Mouse (Mus musculus): ENCODE results near the gene Arhgef28. TPM values are rescaled to one million over a fixed set of nuclear protein-coding genes. Genes with fewer than 3 reads are reported as not detected.

Arhgef28 gene
- polyA plus RNA-seq (2011; ENCODE audit: insufficient read depth, insufficient read length, low read depth, missing spikeins), result 6.3 and 6.7 TPM in 2 replicates

GRCm38 (mm10) chr13:98205771-98206545, at the start of gene Arhgef28:
Gene Arhgef28, minus strand, starts transcription at chr13:98206439.
- Histone ChIP-seq H3K4me1 (ENCODE audit: control insufficient read depth, insufficient read depth, low read length) (no peaks in the 10 kb centered on the region), H3K9ac (ENCODE audit: low read depth, poor library complexity, severe bottlenecking) (peak within 1 kb of the TSS; percentile 53), H3K9me3 (replicated peaks; ENCODE audit: control insufficient read depth, insufficient read depth, low read length, poor library complexity, severe bottlenecking) (no peaks in the 10 kb centered on the region), H3K4me3 (ENCODE audit: low read depth, low read length) (peak within 1 kb of the TSS; percentile 51), H3K27me3 (ENCODE audit: control insufficient read depth, insufficient read depth, low read length, poor library complexity, severe bottlenecking) (0 out of 2 replicates have a peak, but pooled peaks cover 2% of the 10 kb centered on the region), H3K27ac (ENCODE audit: insufficient read depth, low read length) (no peak within 1 kb of the TSS), H3K36me3 (ENCODE audit: control insufficient read depth, insufficient read depth, low read length, poor library complexity, severe bottlenecking) (no peaks in the 10 kb centered on the region)
- TF ChIP-seq POLR2A (IDR thresholded peaks at IDR 0.05; ENCODE audit: insufficient read depth, low read length), result no peak
- no peak for TF ChIP-seq EP300 (IDR thresholded peaks at IDR 0.05; ENCODE audit: insufficient read depth, low read depth, low read length)
- peak; percentile 24 for TF ChIP-seq CTCF (IDR thresholded peaks at IDR 0.05; ENCODE audit: low read depth, low read length)

- no peaks in the 10 kb centered on the region for H3K9me3 ChIP-seq (replicated peaks; ENCODE audit: control insufficient read depth, insufficient read depth, low read length, poor library complexity, severe bottlenecking)
- no peaks in the 10 kb centered on the region for H3K27me3 ChIP-seq (ENCODE audit: control insufficient read depth, insufficient read depth, low read length, poor library complexity, severe bottlenecking)
- H3K9ac ChIP-seq (ENCODE audit: low read depth, poor library complexity, severe bottlenecking), result no peak overlapping the region
- H3K4me3 ChIP-seq (ENCODE audit: low read depth, low read length), result no peak overlapping the region
- H3K4me1 ChIP-seq (ENCODE audit: control insufficient read depth, insufficient read depth, low read length), result no peaks in the 10 kb centered on the region
- no peak overlapping the region for H3K27ac ChIP-seq (ENCODE audit: insufficient read depth, low read length)
- peaks cover 64% of the 10 kb centered on the region for H3K36me3 ChIP-seq (ENCODE audit: control insufficient read depth, insufficient read depth, low read length, poor library complexity, severe bottlenecking)
- TF ChIP-seq CTCF (IDR thresholded peaks at IDR 0.05; ENCODE audit: low read depth, low read length) (no peak), EP300 (IDR thresholded peaks at IDR 0.05; ENCODE audit: insufficient read depth, low read depth, low read length) (no peak)
Observed at GRCm38 (mm10) chr13:98254921-98255320, 48.7 kb upstream of the Arhgef28 start.

GRCm38 (mm10) chr13:98249594-98249993, 43.4 kb upstream of the Arhgef28 start:
- Histone ChIP-seq H3K4me3 (ENCODE audit: low read depth, low read length) (no peak overlapping the region), H3K36me3 (ENCODE audit: control insufficient read depth, insufficient read depth, low read length, poor library complexity, severe bottlenecking) (peaks cover 61% of the 10 kb centered on the region), H3K9me3 (replicated peaks; ENCODE audit: control insufficient read depth, insufficient read depth, low read length, poor library complexity, severe bottlenecking) (no peaks in the 10 kb centered on the region), H3K9ac (ENCODE audit: low read depth, poor library complexity, severe bottlenecking) (no peak overlapping the region), H3K4me1 (ENCODE audit: control insufficient read depth, insufficient read depth, low read length) (no peaks in the 10 kb centered on the region), H3K27ac (ENCODE audit: insufficient read depth, low read length) (no peak overlapping the region), H3K27me3 (ENCODE audit: control insufficient read depth, insufficient read depth, low read length, poor library complexity, severe bottlenecking) (no peaks in the 10 kb centered on the region)
- TF ChIP-seq EP300 (IDR thresholded peaks at IDR 0.05; ENCODE audit: insufficient read depth, low read depth, low read length), result no peak
- no peak for TF ChIP-seq CTCF (IDR thresholded peaks at IDR 0.05; ENCODE audit: low read depth, low read length)
- TF ChIP-seq POLR2A (IDR thresholded peaks at IDR 0.05; ENCODE audit: insufficient read depth, low read length), result no peak

- Histone ChIP-seq H3K27me3 (ENCODE audit: control insufficient read depth, insufficient read depth, low read length, poor library complexity, severe bottlenecking) (no peaks in the 10 kb centered on the region), H3K9ac (ENCODE audit: low read depth, poor library complexity, severe bottlenecking) (no peak overlapping the region), H3K27ac (ENCODE audit: insufficient read depth, low read length) (no peak overlapping the region), H3K9me3 (replicated peaks; ENCODE audit: control insufficient read depth, insufficient read depth, low read length, poor library complexity, severe bottlenecking) (no peaks in the 10 kb centered on the region), H3K4me3 (ENCODE audit: low read depth, low read length) (no peak overlapping the region), H3K36me3 (ENCODE audit: control insufficient read depth, insufficient read depth, low read length, poor library complexity, severe bottlenecking) (peaks cover 31% of the 10 kb centered on the region), H3K4me1 (ENCODE audit: control insufficient read depth, insufficient read depth, low read length) (no peaks in the 10 kb centered on the region)
- TF ChIP-seq POLR2A (IDR thresholded peaks at IDR 0.05; ENCODE audit: insufficient read depth, low read length) (no peak), CTCF (IDR thresholded peaks at IDR 0.05; ENCODE audit: low read depth, low read length) (no peak), EP300 (IDR thresholded peaks at IDR 0.05; ENCODE audit: insufficient read depth, low read depth, low read length) (no peak)
Observed at GRCm38 (mm10) chr13:98245386-98245785, 39.1 kb upstream of the Arhgef28 start.

GRCm38 (mm10) chr13:98244571-98245350, 38.5 kb upstream of the Arhgef28 start:
- no peaks in the 10 kb centered on the region for H3K27me3 ChIP-seq (ENCODE audit: control insufficient read depth, insufficient read depth, low read length, poor library complexity, severe bottlenecking)
- H3K4me3 ChIP-seq (ENCODE audit: low read depth, low read length), result no peak overlapping the region
- TF ChIP-seq EP300 (IDR thresholded peaks at IDR 0.05; ENCODE audit: insufficient read depth, low read depth, low read length), result no peak
- TF ChIP-seq CTCF (IDR thresholded peaks at IDR 0.05; ENCODE audit: low read depth, low read length), result no peak
- no peak for TF ChIP-seq POLR2A (IDR thresholded peaks at IDR 0.05; ENCODE audit: insufficient read depth, low read length)
- no peaks in the 10 kb centered on the region for H3K9me3 ChIP-seq (replicated peaks; ENCODE audit: control insufficient read depth, insufficient read depth, low read length, poor library complexity, severe bottlenecking)
- H3K4me1 ChIP-seq (ENCODE audit: control insufficient read depth, insufficient read depth, low read length), result no peaks in the 10 kb centered on the region
- peaks cover 25% of the 10 kb centered on the region for H3K36me3 ChIP-seq (ENCODE audit: control insufficient read depth, insufficient read depth, low read length, poor library complexity, severe bottlenecking)
- no peak overlapping the region for H3K9ac ChIP-seq (ENCODE audit: low read depth, poor library complexity, severe bottlenecking)
- H3K27ac ChIP-seq (ENCODE audit: insufficient read depth, low read length), result no peak overlapping the region
